Mouse (Mus musculus) right cerebral cortex, postnatal 4 days (tissue): ENCODE results near the gene Sipa1l2.

Experiments
- DNase-seq: peaks from one replicate; pipeline ENCODE4 v3.0.0-alpha.2; 2022

The Sipa1l2 gene

GRCm38 (mm10) chr8:125391685-125392084 lies 177.9 kb downstream of the Sipa1l2 start:
- no peak for DNase-seq

- no peak for DNase-seq
These were observed 178.3 kb downstream of the Sipa1l2 start for GRCm38 (mm10) chr8:125391271-125391670.

- no peak for DNase-seq
These were observed 179.1 kb downstream of the Sipa1l2 start for GRCm38 (mm10) chr8:125390506-125390895.

GRCm38 (mm10) chr8:125389756-125390505 lies 179.7 kb downstream of the Sipa1l2 start:
- DNase-seq = peak; percentile 91

GRCm38 (mm10) chr8:125389280-125389679 lies 180.3 kb downstream of the Sipa1l2 start:
- DNase-seq = peak; percentile 39

- DNase-seq = no peak
These were observed 181.0 kb downstream of the Sipa1l2 start for GRCm38 (mm10) chr8:125388404-125389180.

GRCm38 (mm10) chr8:125385519-125386150 lies 184.0 kb downstream of the Sipa1l2 start:
- peak; percentile 23 for DNase-seq

GRCm38 (mm10) chr8:125384551-125385183 lies 184.9 kb downstream of the Sipa1l2 start:
- no peak for DNase-seq

GRCm38 (mm10) chr8:125381674-125382073 lies 187.9 kb downstream of the Sipa1l2 start:
- no peak for DNase-seq

GRCm38 (mm10) chr8:125379939-125380338 lies 189.7 kb downstream of the Sipa1l2 start:
- DNase-seq = no peak

GRCm38 (mm10) chr8:125379156-125379555 lies 190.5 kb downstream of the Sipa1l2 start:
- no peak for DNase-seq

- no peak for DNase-seq
These were observed 191.9 kb downstream of the Sipa1l2 start for GRCm38 (mm10) chr8:125377704-125378103.

GRCm38 (mm10) chr8:125376448-125376845 lies 193.2 kb downstream of the Sipa1l2 start:
- no peak for DNase-seq

- DNase-seq = no peak
These were observed 193.8 kb downstream of the Sipa1l2 start for GRCm38 (mm10) chr8:125375659-125376447.

GRCm38 (mm10) chr8:125372596-125372995 lies 197.0 kb downstream of the Sipa1l2 start:
- DNase-seq = no peak

- no peak for DNase-seq
These were observed 199.9 kb downstream of the Sipa1l2 start for GRCm38 (mm10) chr8:125369491-125370236.

GRCm38 (mm10) chr8:125368341-125369035 lies 201.1 kb downstream of the Sipa1l2 start:
- no peak for DNase-seq
